Mouse (Mus musculus): ENCODE data around the gene Cox14. TPM values are rescaled to one million over a fixed set of nuclear protein-coding genes. Genes with fewer than 3 reads are reported as not detected.

Cox14 gene
- total and polyA plus RNA-seq, 3 experiments: 113 to 125 TPM; not detected in 1

GRCm38 (mm10) chr15:99713569-99713968, 11.8 kb upstream of the Cox14 start:
- TF ChIP-seq MXI1 (IDR thresholded peaks at IDR 0.05; ENCODE audit: low read depth, low read length) (no peak), GATA1 (IDR thresholded peaks at IDR 0.05; ENCODE audit: low read depth, low read length) (no peak), E2F4 (IDR thresholded peaks at IDR 0.05; ENCODE audit: borderline replicate concordance, low read depth, low read length) (no peak), KAT2A (conservative IDR thresholded peaks at IDR 0.05; ENCODE audit: low read depth, low read length) (no peak), MEF2A (IDR thresholded peaks at IDR 0.05; ENCODE audit: extremely low read depth, insufficient replicate concordance, low read depth, low read length, poor library complexity, severe bottlenecking) (no peak), SIN3A (IDR thresholded peaks at IDR 0.05; ENCODE audit: low read length) (no peak), CHD1 (IDR thresholded peaks at IDR 0.05; ENCODE audit: low read depth, low read length) (no peak), UBTF (IDR thresholded peaks at IDR 0.05; ENCODE audit: borderline replicate concordance, insufficient read depth, low read depth, low read length) (no peak), USF2 (IDR thresholded peaks at IDR 0.05; ENCODE audit: borderline replicate concordance in 1 of 2, insufficient read depth in 1 of 2, low read depth in 1 of 2, low read length in 2 of 2) (no peak), MAFK (IDR thresholded peaks at IDR 0.05; ENCODE audit: borderline replicate concordance, low read depth, low read length) (no peak), NELFE (IDR thresholded peaks at IDR 0.05; ENCODE audit: low read depth, low read length) (no peak), POLR2AphosphoS2 (IDR thresholded peaks at IDR 0.05; ENCODE audit: low read length) (no peak), TAL1 (IDR thresholded peaks at IDR 0.05; ENCODE audit: low read length) (no peak), ELF1 (IDR thresholded peaks at IDR 0.05; ENCODE audit: low read depth, low read length) (no peak), MYB (IDR thresholded peaks at IDR 0.05; ENCODE audit: low read depth, low read length) (no peak), POLR2A (IDR thresholded peaks at IDR 0.05; ENCODE audit: control insufficient read depth in 1 of 2, insufficient read depth in 1 of 2, low read depth in 1 of 2, low read length in 2 of 2, poor library complexity in 1 of 2) (no peak), TBP (IDR thresholded peaks at IDR 0.05; ENCODE audit: low read depth, low read length) (no peak)
- no peak for DNase-seq (ENCODE audit: low read depth, low spot score)
- no peaks in the 10 kb centered on the region for H3K27me3 ChIP-seq (ENCODE audit: control insufficient read depth in 1 of 2, insufficient read depth in 2 of 2, low read length in 2 of 2)
- no peak overlapping the region for H3K4me3 ChIP-seq (ENCODE audit: control insufficient read depth in 1 of 2, insufficient read depth in 1 of 2, low read depth in 2 of 2, low read length in 2 of 2)
- H3K79me2 ChIP-seq (ENCODE audit: control insufficient read depth, insufficient read depth, low read length, poor library complexity): no peaks in the 10 kb centered on the region
- peaks cover 2 to 12% of the 10 kb centered on the region in 2 experiments for H3K4me1 ChIP-seq (ENCODE audit: control insufficient read depth in 1 of 2, insufficient read depth in 2 of 2, low read length in 2 of 2)
- H3K36me3 ChIP-seq (ENCODE audit: control insufficient read depth in 1 of 2, insufficient read depth in 2 of 2, low read length in 2 of 2): peaks cover 3 to 10% of the 10 kb centered on the region in 2 experiments
- no peaks in the 10 kb centered on the region for H3K9me3 ChIP-seq (replicated peaks; ENCODE audit: insufficient read depth, low read length)
- no peak overlapping the region for H3K27ac ChIP-seq (ENCODE audit: control insufficient read depth, low read depth, low read length)
- H3K9ac ChIP-seq (ENCODE audit: control insufficient read depth, low read depth, low read length, poor library complexity, severe bottlenecking): no peak overlapping the region

DNA sequence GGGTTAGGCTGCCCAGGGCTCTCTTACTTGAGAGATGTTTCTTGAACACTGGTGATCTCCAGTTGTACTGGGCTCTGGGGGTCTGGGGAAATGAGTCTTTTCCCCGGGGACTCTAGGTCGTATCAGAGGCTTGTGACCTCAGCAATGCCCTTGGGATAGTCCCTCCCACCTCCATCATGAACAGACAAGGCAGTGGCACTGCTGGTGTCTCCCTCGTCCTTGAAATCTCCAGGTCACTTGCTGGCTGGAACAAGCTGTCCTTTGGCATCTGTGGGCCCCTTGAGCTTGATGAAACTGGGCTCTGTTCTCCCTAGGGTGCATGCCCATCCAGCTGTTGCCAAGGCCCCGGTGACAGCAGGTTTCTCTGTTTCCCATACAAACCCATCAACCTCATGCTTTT, 11.2 kb upstream of the Cox14 start:
- Histone ChIP-seq H3K27ac (ENCODE audit: control insufficient read depth, low read depth, low read length) (no peak overlapping the region), H3K4me3 (ENCODE audit: control insufficient read depth in 1 of 2, insufficient read depth in 1 of 2, low read depth in 2 of 2, low read length in 2 of 2) (no peak overlapping the region), H3K9me3 (replicated peaks; ENCODE audit: insufficient read depth, low read length) (no peaks in the 10 kb centered on the region), H3K4me1 (ENCODE audit: control insufficient read depth in 1 of 2, insufficient read depth in 2 of 2, low read length in 2 of 2) (peaks cover 2 to 12% of the 10 kb centered on the region in 2 experiments), H3K79me2 (ENCODE audit: control insufficient read depth, insufficient read depth, low read length, poor library complexity) (no peaks in the 10 kb centered on the region), H3K27me3 (ENCODE audit: control insufficient read depth in 1 of 2, insufficient read depth in 2 of 2, low read length in 2 of 2) (no peaks in the 10 kb centered on the region), H3K36me3 (ENCODE audit: control insufficient read depth in 1 of 2, insufficient read depth in 2 of 2, low read length in 2 of 2) (peaks cover 0 to 10% of the 10 kb centered on the region in 2 experiments), H3K9ac (ENCODE audit: control insufficient read depth, low read depth, low read length, poor library complexity, severe bottlenecking) (no peak overlapping the region)
- no peak for DNase-seq (ENCODE audit: low read depth, low spot score)
- TF ChIP-seq MAX (IDR thresholded peaks at IDR 0.05; ENCODE audit: low read length): no peak
- TF ChIP-seq JUND (IDR thresholded peaks at IDR 0.05; ENCODE audit: low read depth, low read length): no peak

All from MEL (cell line).